Mouse (Mus musculus) myocyte (in vitro differentiated cells): ENCODE data around the gene Ceacam16. TPM values are rescaled to one million over a fixed set of nuclear protein-coding genes. Genes with fewer than 3 reads are reported as not detected.

Source experiments
- H3K27me3 ChIP-seq: one replicate; pipeline ENCODE4 v1.6.1; 2011; ENCODE audit not compliant: control insufficient read depth, insufficient read depth, insufficient read length
- H3K36me3 ChIP-seq: one replicate; pipeline ENCODE4 v1.6.1; 2011; ENCODE audit not compliant: control insufficient read depth, insufficient read depth
- H3K4me2 ChIP-seq: one replicate; pipeline ENCODE4 v1.6.1; 2011; ENCODE audit warnings: low read depth, control low read depth
- H3K4me3 ChIP-seq: one replicate; pipeline ENCODE4 v1.5.1; 2011; ENCODE audit warnings: mild to moderate bottlenecking, control low read depth, moderate library complexity
- H3K79me2 ChIP-seq: one replicate; pipeline ENCODE4 v1.6.1; 2011; ENCODE audit not compliant: control insufficient read depth, insufficient read depth
- H3ac ChIP-seq: one replicate; pipeline ENCODE4 v1.6.1; 2011; ENCODE audit not compliant: control insufficient read depth, insufficient read length
- CEBPB ChIP-seq: IDR thresholded peaks from 2 replicates; pipeline ENCODE4 v1.6.1; 2011; ENCODE audit warnings: mild to moderate bottlenecking, moderate library complexity; ENCODE audit not compliant: poor library complexity, insufficient read depth, severe bottlenecking
- E2F4 ChIP-seq: IDR thresholded peaks from one replicate; pipeline ENCODE4 v1.6.1; 2011; ENCODE audit warnings: mild to moderate bottlenecking, control low read depth, moderate library complexity; ENCODE audit not compliant: insufficient read depth
- MAX ChIP-seq: IDR thresholded peaks from one replicate; pipeline ENCODE4 v1.6.1; 2011; ENCODE audit warnings: low read depth, mild to moderate bottlenecking, control low read depth
- MYOD1 ChIP-seq, 3 experiments: IDR thresholded peaks; one replicate each; pipeline ENCODE4 v1.6.1; 2011; ENCODE audit warnings: control low read depth in 2 of 3, low read depth in 2 of 3, mild to moderate bottlenecking in 2 of 3, moderate library complexity in 1 of 3; ENCODE audit not compliant: insufficient read length in 2 of 3, control insufficient read depth in 1 of 3
- MYOG ChIP-seq, 3 experiments: IDR thresholded peaks; one replicate each; pipeline ENCODE4 v1.6.1; 2011; ENCODE audit warnings: control low read depth in 2 of 3, low read depth in 2 of 3, mild to moderate bottlenecking in 2 of 3; ENCODE audit not compliant: insufficient read length in 2 of 3, control insufficient read depth in 1 of 3, insufficient read depth in 1 of 3
- POLR2A ChIP-seq: IDR thresholded peaks from one replicate; pipeline ENCODE4 v1.6.1; 2011; ENCODE audit warnings: low read depth, mild to moderate bottlenecking, control low read depth, moderate library complexity; ENCODE audit not compliant: insufficient read length
- POLR2AphosphoS2 ChIP-seq: IDR thresholded peaks from one replicate; pipeline ENCODE4 v1.6.1; 2011; ENCODE audit warnings: low read depth, control low read depth; ENCODE audit not compliant: insufficient read length
- REST ChIP-seq: IDR thresholded peaks from one replicate; pipeline ENCODE4 v1.6.1; 2011; ENCODE audit warnings: mild to moderate bottlenecking, control low read depth, moderate library complexity; ENCODE audit not compliant: insufficient read depth, insufficient read length
- SRF ChIP-seq: IDR thresholded peaks from one replicate; pipeline ENCODE4 v1.6.1; 2011; ENCODE audit warnings: low read depth; ENCODE audit not compliant: control insufficient read depth, insufficient read length
- TCF12 ChIP-seq: IDR thresholded peaks from one replicate; pipeline ENCODE4 v1.6.1; 2011; ENCODE audit warnings: mild to moderate bottlenecking, control low read depth; ENCODE audit not compliant: poor library complexity, insufficient read depth, severe bottlenecking
- TCF3 ChIP-seq: IDR thresholded peaks from one replicate; pipeline ENCODE4 v1.6.1; 2011; ENCODE audit warnings: low read depth, control low read depth; ENCODE audit not compliant: insufficient read length
- USF1 ChIP-seq: IDR thresholded peaks from one replicate; pipeline ENCODE4 v1.6.1; 2011; ENCODE audit warnings: low read depth, mild to moderate bottlenecking, control low read depth, moderate library complexity
- polyA plus RNA-seq: library from polyadenylated mRNA; unstranded; fragments of >200 nt; fragmentation: generic; extraction: Trizol; gene quantifications from one replicate; pipeline ENCODE4 v1.2.1, GENCODE M21; 2012; ENCODE audit warnings: missing spikeins

The Ceacam16 gene
- polyA plus RNA-seq, 1 experiment = 0.02 TPM

DNA sequence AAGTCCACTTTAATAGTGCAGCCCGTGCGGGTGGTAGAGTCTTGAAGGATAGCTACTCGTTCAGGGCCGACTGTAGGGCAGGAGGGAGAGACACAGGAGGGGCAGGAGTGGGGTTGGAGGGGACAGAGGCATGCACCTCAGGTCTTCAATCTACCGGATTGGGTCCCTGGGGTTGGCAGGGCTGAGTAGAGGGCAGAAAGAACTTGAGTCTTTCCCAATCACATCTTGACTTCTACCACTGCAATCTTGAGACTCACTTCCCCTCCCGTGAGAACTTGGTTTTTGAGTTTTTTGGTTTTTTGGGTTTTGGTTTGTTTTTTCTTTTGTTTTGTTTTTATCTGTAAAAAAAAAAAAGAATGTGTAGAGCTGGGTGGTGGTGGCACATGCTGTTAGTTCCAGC is 4.8 kb downstream of the Ceacam16 start:
- no peaks in the 10 kb centered on the region for H3K36me3 ChIP-seq
- peaks cover 16% of the 10 kb centered on the region for H3K27me3 ChIP-seq
- TF ChIP-seq TCF3 (no peak), USF1 (no peak), POLR2A (no peak), REST (no peak), MYOD1 (IDR thresholded peaks at IDR 0.05; ENCODE audit: control insufficient read depth in 1 of 3, insufficient read length in 2 of 3, low read depth in 2 of 3) (no peak), TCF12 (no peak), POLR2AphosphoS2 (no peak), SRF (no peak)
- no peaks in the 10 kb centered on the region for H3K79me2 ChIP-seq
- H3ac ChIP-seq = no peak overlapping the region
- H3K4me3 ChIP-seq = no peak overlapping the region
- no peak overlapping the region for H3K4me2 ChIP-seq

DNA sequence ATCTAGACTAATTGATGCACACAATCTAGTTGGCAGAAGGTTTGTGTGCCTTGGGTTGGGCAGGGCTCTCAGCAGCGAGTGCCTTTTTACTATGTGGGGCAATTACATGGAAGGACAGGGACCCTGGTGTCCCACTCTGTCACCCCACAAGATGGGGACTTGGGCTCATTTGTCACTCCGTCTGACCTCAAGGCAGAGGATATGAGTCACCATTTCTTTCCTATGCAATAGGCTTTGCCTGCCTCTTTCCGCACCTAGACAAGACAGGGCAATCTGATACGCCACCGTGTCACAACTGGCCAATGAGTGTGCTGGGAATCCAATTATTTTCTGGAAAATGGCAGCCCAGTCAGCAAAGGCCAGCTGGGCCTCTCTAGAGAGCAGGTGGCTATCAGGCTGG is 5.4 kb downstream of the Ceacam16 start:
- Histone ChIP-seq H3K36me3 (no peaks in the 10 kb centered on the region), H3K79me2 (no peaks in the 10 kb centered on the region), H3K27me3 (peaks cover 13% of the 10 kb centered on the region), H3K4me2 (no peak overlapping the region), H3K4me3 (no peak overlapping the region), H3ac (no peak overlapping the region)
- no peak for TF ChIP-seq MAX

DNA sequence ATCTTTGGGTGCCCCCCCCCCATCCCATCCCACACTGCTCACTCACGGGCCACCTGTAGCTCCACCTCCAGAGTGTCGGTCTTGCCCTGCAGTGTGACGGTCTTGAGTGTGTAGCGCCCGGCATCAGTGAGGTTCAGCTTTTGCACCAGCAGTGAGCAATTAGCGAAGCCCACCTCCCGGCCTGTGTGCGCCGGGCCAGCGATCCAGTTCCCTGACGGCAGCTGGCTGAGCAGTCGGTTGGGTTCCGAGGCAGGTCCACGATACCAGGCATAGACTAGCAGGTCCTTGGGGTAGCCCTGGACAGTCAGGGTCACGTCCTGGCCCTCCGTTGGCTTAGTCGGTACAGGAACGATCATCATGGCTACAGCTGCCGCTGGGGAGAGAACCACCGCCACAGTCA is 7.6 kb downstream of the Ceacam16 start:
- H3K4me3 ChIP-seq = no peak overlapping the region
- H3K36me3 ChIP-seq = no peaks in the 10 kb centered on the region
- H3ac ChIP-seq = no peak overlapping the region
- H3K4me2 ChIP-seq = no peak overlapping the region
- H3K79me2 ChIP-seq = no peaks in the 10 kb centered on the region
- TF ChIP-seq TCF3 (no peak), CEBPB (no peak), MYOD1 (IDR thresholded peaks at IDR 0.05; ENCODE audit: control insufficient read depth in 1 of 3, insufficient read length in 2 of 3, low read depth in 2 of 3) (no peak), USF1 (no peak), MYOG (IDR thresholded peaks at IDR 0.05; ENCODE audit: control insufficient read depth in 1 of 3, insufficient read depth in 1 of 3, insufficient read length in 2 of 3, low read depth in 2 of 3) (no peak), POLR2A (no peak), E2F4 (no peak), SRF (no peak), REST (no peak), TCF12 (no peak), MAX (no peak), POLR2AphosphoS2 (no peak)
- peaks cover 9% of the 10 kb centered on the region for H3K27me3 ChIP-seq

DNA sequence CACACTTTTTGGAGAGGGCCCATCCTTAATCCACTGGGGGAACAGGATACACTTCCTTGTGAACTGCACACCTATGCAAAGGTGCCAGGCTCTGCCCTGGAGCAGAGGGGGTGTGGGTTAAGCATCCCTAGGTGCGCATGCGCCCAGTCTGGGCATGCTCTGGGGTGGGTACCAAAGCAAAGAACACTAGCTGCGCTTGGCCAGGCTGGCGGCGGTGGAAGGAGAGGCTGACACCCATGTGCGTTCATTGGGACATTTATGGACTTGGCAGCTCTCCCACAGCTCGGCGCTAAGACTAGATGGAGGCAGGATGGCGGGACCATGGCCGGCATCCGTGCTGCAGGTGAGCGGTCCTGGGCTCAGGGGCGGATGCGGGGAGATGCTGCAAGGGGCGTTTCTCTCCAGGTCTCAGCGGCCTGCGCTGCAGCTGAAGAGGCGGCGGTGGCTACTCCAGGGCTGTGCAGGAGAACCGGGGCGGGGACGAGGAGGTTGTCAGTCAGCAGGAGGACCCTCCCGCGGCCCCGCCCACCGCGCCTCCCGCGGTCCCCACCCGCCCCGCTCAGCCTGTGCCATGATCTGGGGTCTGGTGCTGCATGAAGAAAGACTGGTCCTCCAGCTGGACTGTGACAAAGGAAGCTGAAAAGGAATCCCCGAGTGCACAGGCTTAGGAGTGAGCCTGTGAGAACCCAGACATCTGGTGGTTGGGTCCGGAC is 9.1 kb downstream of the Ceacam16 start, which contains the start of gene Gm19345:
TSS of gene Gm19345 (plus strand) at position 146 of the 713 bp plus-strand sequence.
- Histone ChIP-seq H3K4me2 (no peak within 1 kb of the TSS), H3K27me3 (peaks cover 9% of the 10 kb centered on the region), H3K4me3 (no peak within 1 kb of the TSS), H3K36me3 (no peaks in the 10 kb centered on the region), H3ac (no peak within 1 kb of the TSS), H3K79me2 (no peaks in the 10 kb centered on the region)
- TF ChIP-seq MAX = no peak
- TF ChIP-seq USF1 = no peak
- no peak for TF ChIP-seq TCF12
- TF ChIP-seq TCF3 = no peak
- no peak for TF ChIP-seq SRF
- no peak for TF ChIP-seq POLR2AphosphoS2
- no peak for TF ChIP-seq E2F4
- no peak for TF ChIP-seq MYOG (IDR thresholded peaks at IDR 0.05; ENCODE audit: control insufficient read depth in 1 of 3, insufficient read depth in 1 of 3, insufficient read length in 2 of 3, low read depth in 2 of 3)
- no peak for TF ChIP-seq CEBPB
- TF ChIP-seq POLR2A = no peak
- TF ChIP-seq REST = no peak
- TF ChIP-seq MYOD1 (IDR thresholded peaks at IDR 0.05; ENCODE audit: control insufficient read depth in 1 of 3, insufficient read length in 2 of 3, low read depth in 2 of 3) = no peak

DNA sequence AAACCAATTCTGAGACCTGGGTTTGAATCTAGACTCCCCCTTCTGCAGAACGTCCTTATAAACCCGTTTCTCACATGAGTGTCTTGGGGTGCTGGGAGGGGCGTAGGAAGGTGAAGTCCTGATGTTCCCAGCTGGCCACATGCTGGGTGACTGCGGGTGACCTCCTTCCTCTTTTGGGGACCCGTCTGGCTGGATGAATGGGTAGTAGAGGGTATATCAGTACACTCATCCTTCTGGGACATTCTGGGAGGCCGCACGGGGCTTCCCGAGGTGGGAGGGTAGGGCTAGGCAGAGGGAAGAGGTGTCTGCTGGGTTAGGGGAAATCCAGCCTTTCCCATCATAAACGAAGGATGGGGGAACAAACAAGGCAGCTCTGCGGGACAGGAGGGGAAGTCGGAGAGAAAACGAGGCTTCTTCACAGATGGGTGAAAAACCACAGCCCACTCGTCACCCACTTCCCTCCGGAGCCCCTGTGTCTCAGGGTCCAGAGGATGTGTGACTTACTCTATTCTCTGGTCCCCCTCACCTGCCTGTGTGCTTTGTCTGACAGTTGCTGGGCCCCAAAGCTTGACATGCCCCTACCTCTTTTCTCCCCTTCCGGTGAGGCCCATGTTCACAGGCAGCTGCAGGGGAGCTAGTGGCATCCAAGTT is 16.5 kb downstream of the Ceacam16 start:
- Histone ChIP-seq H3K27me3 (no peaks in the 10 kb centered on the region), H3ac (no peak overlapping the region), H3K4me2 (no peak overlapping the region), H3K4me3 (no peak overlapping the region), H3K36me3 (no peaks in the 10 kb centered on the region), H3K79me2 (no peaks in the 10 kb centered on the region)
- no peak for TF ChIP-seq E2F4
- no peak for TF ChIP-seq POLR2AphosphoS2
- TF ChIP-seq SRF = no peak
- no peak for TF ChIP-seq MYOG (IDR thresholded peaks at IDR 0.05; ENCODE audit: control insufficient read depth in 1 of 3, insufficient read depth in 1 of 3, insufficient read length in 2 of 3, low read depth in 2 of 3)
- TF ChIP-seq TCF12 = no peak
- TF ChIP-seq USF1 = no peak
- no peak for TF ChIP-seq MAX
